In genomic region chr4:104643534-104644356, GRCm38 (mm10) we compare ENCODE assay signal across 9 mouse cellular contexts.
A peak's percentile ranks its signal among the peaks of the same experiment; 100 is the strongest.
DNase-seq lines count a peak whose midpoint lies in the region; TF ChIP-seq lines count a peak whose summit lies in the region.
"Had no signal": no experiment of that assay in that cellular context is flagged by ENCODE, and none has a peak within 500 bp of the region (broad histone marks: within the 10 kb centered on the region; RNA-seq: fewer than 3 reads in every experiment).

No protein-coding gene starts in this region.

- intact Hi-C loops in gastrocnemius, postnatal 36 days (cut with DNase I) = no loop called here

- no peak overlapping the region for H3K4me3 ChIP-seq in layer of hippocampus, adult 2 months
- H3K4me3 ChIP-seq: embryonic facial prominence, embryonic 13.5 days; limb, embryonic 12.5 days had no signal

- DNase-seq in brain, embryonic 18.5 days (ENCODE audit: low read depth, low spot score) = peak; percentile 73
- DNase-seq in cerebellum, adult 9-11 months = peak; percentile 91
- DNase-seq in layer of hippocampus, adult 2 months (ENCODE audit: low spot score in 2 of 2) = peak; percentile 65 to 82
- DNase-seq in lung, postnatal 4 days = peak; percentile 43 to 70
- DNase-seq in gastrocnemius, postnatal 25 days = no peak
- no peak for DNase-seq in gastrocnemius, postnatal 36 days
- no peak for DNase-seq in thymus, postnatal 10 days (ENCODE audit: low spot score in 2 of 2)

- peak overlapping the region; percentile 84 for H3K27ac ChIP-seq in layer of hippocampus, adult 2 months
- H3K27ac ChIP-seq: embryonic facial prominence, embryonic 13.5 days; limb, embryonic 12.5 days had no signal

- TF ChIP-seq CTCF in layer of hippocampus, adult 2 months (conservative IDR thresholded peaks at IDR 0.05) = no peak

Comparison
In these comparisons a context has a peak if more than half of its experiments do, and no peak if none do; other contexts are left out.
1. DNase-seq: peak in brain, embryonic 18.5 days (single experiment), cerebellum, adult 9-11 months (single experiment), layer of hippocampus, adult 2 months (2 of 2) and lung, postnatal 4 days (2 of 2); none in gastrocnemius, postnatal 25 days (single experiment), gastrocnemius, postnatal 36 days (0 of 2) and thymus, postnatal 10 days (0 of 2).